Comparison of ENCODE assay signal across 18 mouse cellular contexts in genomic region chr17:75366332-75366731, GRCm38 (mm10).
DNase-seq lines count a peak whose midpoint lies in the region; ATAC-seq and TF ChIP-seq lines count a peak whose summit lies in the region.
"Had no signal": no experiment of that assay in that cellular context is flagged by ENCODE, and none has a peak within 500 bp of the region (broad histone marks: within the 10 kb centered on the region; RNA-seq: fewer than 3 reads in every experiment).

No protein-coding gene starts in this region.

- H3K27ac ChIP-seq in heart, adult 2 months: no peak overlapping the region
- H3K27ac ChIP-seq in heart, embryonic 13.5 days (replicated peaks): 0 out of 2 replicates have a peak overlapping the region, but pooled peaks have one; percentile 12
- no peak overlapping the region for H3K27ac ChIP-seq in heart, embryonic 12.5 days (ENCODE audit: poor library complexity, severe bottlenecking)
- H3K27ac ChIP-seq: embryonic facial prominence, embryonic 10.5 days; embryonic facial prominence, embryonic 12.5 days; forebrain, embryonic 13.5 days; forebrain, embryonic 15.5 days had no signal

- no peak overlapping the region for H3K4me2 ChIP-seq in heart, embryonic 13.5 days
- H3K4me2 ChIP-seq in heart, embryonic 12.5 days: no peak overlapping the region
- H3K4me2 ChIP-seq: embryonic facial prominence, embryonic 12.5 days; forebrain, embryonic 13.5 days; forebrain, embryonic 15.5 days had no signal

- TF ChIP-seq POLR2A in heart, adult 2 months (IDR thresholded peaks at IDR 0.05; ENCODE audit: insufficient read depth, low read depth, low read length): no peak

- H3K4me3 ChIP-seq in heart, adult 2 months: no peak overlapping the region
- H3K4me3 ChIP-seq in heart, embryonic 13.5 days: no peak overlapping the region
- no peak overlapping the region for H3K4me3 ChIP-seq in heart, embryonic 12.5 days
- H3K4me3 ChIP-seq: embryonic facial prominence, embryonic 10.5 days; embryonic facial prominence, embryonic 12.5 days; forebrain, embryonic 13.5 days; forebrain, embryonic 15.5 days had no signal

- no peaks in the 10 kb centered on the region for H3K79me2 ChIP-seq in heart, adult 2 months (replicated peaks; ENCODE audit: control insufficient read depth, insufficient read depth, low read length)

- H3K27me3 ChIP-seq in heart, adult 2 months (ENCODE audit: control insufficient read depth, insufficient read depth, low read length): no peaks in the 10 kb centered on the region
- no peaks in the 10 kb centered on the region for H3K27me3 ChIP-seq in heart, embryonic 13.5 days (replicated peaks)
- no peaks in the 10 kb centered on the region for H3K27me3 ChIP-seq in heart, embryonic 12.5 days (replicated peaks)
- H3K27me3 ChIP-seq: embryonic facial prominence, embryonic 12.5 days; forebrain, embryonic 13.5 days; forebrain, embryonic 15.5 days had no signal

- DNase-seq in heart, adult 11 months: peak; percentile 42
- DNase-seq in heart, adult 2 months: no peak
- DNase-seq in embryo, embryonic 10 days (ENCODE audit: low spot score): no peak
- DNase-seq: adrenal gland, adult 2 months; adrenal gland, postnatal 10 days; adrenal gland, postnatal 25 days; cerebellum, adult 11-12 months; cerebellum, adult 2 months; cerebellum, adult 9-10 months; cerebellum, postnatal 36 days; forebrain, postnatal 0 days had no signal

- H3K4me1 ChIP-seq in heart, adult 2 months (ENCODE audit: control insufficient read depth, insufficient read depth, low read length): no peaks in the 10 kb centered on the region
- peaks cover 6% of the 10 kb centered on the region; the same call in 1 of the 2 replicates for H3K4me1 ChIP-seq in heart, embryonic 13.5 days
- H3K4me1 ChIP-seq in heart, embryonic 12.5 days (replicated peaks): 0 out of 2 replicates have a peak, but pooled peaks cover 2% of the 10 kb centered on the region
- H3K4me1 ChIP-seq: embryonic facial prominence, embryonic 10.5 days; embryonic facial prominence, embryonic 12.5 days; forebrain, embryonic 13.5 days; forebrain, embryonic 15.5 days had no signal

- 81% methylated on average over 6 of the region's 6 CpGs for WGBS in heart, adult 2 months
- WGBS in heart, embryonic 13.5 days: 77% methylated on average over 6 of the region's 6 CpGs
- 90% methylated on average over 6 of the region's 6 CpGs for WGBS in heart, embryonic 12.5 days

- TF ChIP-seq EP300 in heart, adult 2 months (IDR thresholded peaks at IDR 0.05; ENCODE audit: insufficient read depth, low read depth, low read length): no peak

- TF ChIP-seq CTCF in heart, adult 2 months (IDR thresholded peaks at IDR 0.05): no peak

- no peak for ATAC-seq in heart, embryonic 13.5 days (ENCODE audit: extremely low read depth, insufficient number of reproducible peaks, low FRiP score, low TSS enrichment)
- ATAC-seq in heart, embryonic 12.5 days (ENCODE audit: insufficient number of reproducible peaks, low FRiP score): no peak
- peak; percentile 61 to 66 for ATAC-seq in hematopoietic stem cell, adult 5-6 weeks (replicated peaks in 1 of 2; ENCODE audit: insufficient read depth in 1 of 2, low FRiP score in 2 of 2, low TSS enrichment in 1 of 2, low read depth in 1 of 2, poor library complexity in 2 of 2, severe bottlenecking in 2 of 2)
- ATAC-seq: forebrain, embryonic 13.5 days; forebrain, embryonic 15.5 days; forebrain, postnatal 0 days had no signal

- H3K9me3 ChIP-seq in heart, embryonic 13.5 days: no peaks in the 10 kb centered on the region
- H3K9me3 ChIP-seq in heart, embryonic 12.5 days (replicated peaks): no peaks in the 10 kb centered on the region
- H3K9me3 ChIP-seq: embryonic facial prominence, embryonic 10.5 days; embryonic facial prominence, embryonic 12.5 days; forebrain, embryonic 13.5 days; forebrain, embryonic 15.5 days had no signal

- H3K9ac ChIP-seq in heart, adult 2 months (ENCODE audit: low read depth, low read length): no peak overlapping the region
- no peak overlapping the region for H3K9ac ChIP-seq in heart, embryonic 13.5 days
- no peak overlapping the region for H3K9ac ChIP-seq in heart, embryonic 12.5 days
- H3K9ac ChIP-seq: embryonic facial prominence, embryonic 12.5 days; forebrain, embryonic 13.5 days; forebrain, embryonic 15.5 days; forebrain, postnatal 0 days had no signal

- H3K36me3 ChIP-seq in heart, adult 2 months (ENCODE audit: control insufficient read depth, insufficient read depth, low read length): no peaks in the 10 kb centered on the region
- peaks cover 70% of the 10 kb centered on the region for H3K36me3 ChIP-seq in heart, embryonic 13.5 days
- H3K36me3 ChIP-seq in heart, embryonic 12.5 days: peaks cover 44% of the 10 kb centered on the region
- H3K36me3 ChIP-seq: forebrain, embryonic 15.5 days had no signal

- intact Hi-C loops in heart, adult 2 months (cut with DNase I): no loop called here

Comparison
In these comparisons a context has a peak if more than half of its experiments do, and no peak if none do; other contexts are left out.
1. ATAC-seq: peak in hematopoietic stem cell, adult 5-6 weeks (2 of 2); none in heart, embryonic 13.5 days (single experiment) and heart, embryonic 12.5 days (single experiment).